Mouse (Mus musculus): ENCODE measurements around the gene Pomgnt1.

Gene Pomgnt1

DNA sequence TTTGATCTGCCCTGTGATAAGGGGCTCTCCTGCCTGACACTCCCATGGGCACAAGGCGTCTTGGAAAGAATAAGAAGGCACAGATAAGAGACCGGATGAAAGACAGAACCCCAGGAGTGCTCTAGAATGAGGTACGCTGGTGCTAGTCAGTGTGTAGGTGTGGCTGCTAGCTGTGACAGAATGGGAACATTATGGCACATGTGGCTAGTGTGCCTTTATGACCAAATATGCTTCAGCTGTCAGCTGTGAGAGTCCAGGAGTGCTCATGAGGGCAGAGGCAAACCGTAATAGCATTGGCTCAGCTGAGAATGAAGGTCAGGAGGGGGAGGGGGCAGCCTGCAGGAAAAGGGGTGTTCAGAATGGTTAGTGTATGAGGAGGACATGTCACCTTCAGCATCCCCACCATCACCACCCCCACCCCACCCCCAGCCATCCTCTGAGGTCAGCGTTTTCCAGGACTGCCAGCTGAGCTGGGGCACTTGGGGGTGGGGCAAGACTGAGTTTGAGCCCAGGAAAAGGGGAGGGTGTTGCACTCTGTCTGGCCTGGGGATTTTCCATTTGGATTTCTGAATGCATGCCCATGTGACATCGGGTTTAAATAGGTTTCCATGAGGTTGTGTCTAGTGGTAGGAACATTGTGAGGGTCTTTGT is 51.0 kb downstream of the Pomgnt1 start:
- peak; percentile 76 to 77 for DNase-seq

DNA sequence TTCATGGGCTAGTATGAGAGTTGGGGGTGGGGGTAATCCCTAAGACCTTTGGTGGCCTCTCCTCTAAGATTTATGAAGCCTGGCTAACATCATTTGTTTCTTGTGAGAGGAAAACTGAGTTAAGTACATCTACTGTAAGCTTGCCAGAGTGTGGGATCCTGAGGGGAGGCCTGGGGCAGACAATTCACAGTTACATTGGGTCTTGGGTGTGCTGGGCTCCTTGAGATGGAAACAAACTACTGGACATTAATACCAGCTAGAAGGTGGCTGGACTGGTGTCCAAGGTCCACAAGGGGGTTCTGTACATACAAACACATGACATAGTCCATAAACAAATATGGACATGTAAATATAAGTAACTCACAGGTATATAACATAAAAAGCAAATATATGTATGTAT is 51.5 kb downstream of the Pomgnt1 start:
- peak; percentile 28 to 53 for DNase-seq

DNA sequence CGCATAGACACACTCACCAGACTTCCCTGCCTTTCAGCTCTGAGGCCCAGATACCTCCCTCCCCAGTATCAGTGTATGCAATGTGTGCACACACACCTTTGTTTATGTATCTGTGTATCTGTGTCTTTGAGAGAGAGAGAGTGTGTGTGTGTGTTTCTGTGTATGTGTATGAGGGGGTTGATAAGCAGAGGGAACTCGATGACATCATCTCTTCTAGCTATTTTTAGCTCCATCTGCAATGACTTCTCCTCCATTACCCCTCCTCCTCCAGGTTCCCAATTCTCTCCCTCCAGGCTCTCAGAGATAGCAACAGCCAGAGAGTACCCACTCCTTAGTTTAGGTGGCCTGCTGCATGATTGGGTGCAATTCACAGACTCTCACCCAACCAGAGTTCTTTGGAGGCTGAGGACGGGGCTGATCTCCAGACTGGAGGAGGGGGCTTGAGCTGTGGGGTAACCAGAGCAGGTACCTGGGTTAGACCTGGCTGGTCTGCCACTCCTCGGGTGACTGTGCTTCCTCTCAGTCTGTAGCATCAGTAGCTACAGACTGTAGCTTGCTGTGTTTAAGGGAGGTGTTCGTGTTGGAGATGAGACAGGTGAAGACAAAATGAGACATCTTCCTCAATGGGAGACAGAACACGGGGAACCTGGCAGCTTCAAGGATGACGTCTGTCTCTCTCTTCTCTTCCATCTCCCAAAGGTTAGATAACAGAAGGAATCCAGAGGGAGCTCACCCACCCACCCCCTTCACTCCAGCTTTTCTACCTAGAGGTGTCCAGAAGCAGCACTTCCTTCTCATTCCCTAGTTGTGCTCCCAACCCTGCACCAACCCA is 52.3 kb downstream of the Pomgnt1 start:
- DNase-seq, result peak; percentile 68 to 79

DNA sequence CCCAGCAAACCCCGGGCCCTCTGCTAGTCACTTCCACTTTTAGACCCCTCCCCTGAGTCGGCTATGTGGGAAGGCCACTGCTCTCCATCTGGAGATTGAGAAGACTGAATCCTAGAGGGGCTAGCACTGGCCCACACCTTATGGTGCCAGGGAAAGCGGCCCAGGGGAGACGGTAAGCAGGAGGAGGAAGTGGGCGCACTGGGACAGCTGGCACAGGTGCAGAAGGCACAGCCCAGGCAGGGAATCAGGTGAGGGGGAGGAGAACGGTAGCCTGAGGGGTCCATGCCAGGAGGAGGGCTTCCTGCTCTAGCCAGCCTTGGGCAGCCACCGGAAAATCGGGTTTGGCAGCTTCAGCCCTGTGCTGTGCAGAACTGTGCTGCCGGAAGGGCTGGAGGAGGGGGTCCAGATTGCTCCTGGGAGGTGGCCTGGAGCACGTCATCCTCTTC is 52.9 kb downstream of the Pomgnt1 start:
- peak; percentile 98 to 99 for DNase-seq

DNA sequence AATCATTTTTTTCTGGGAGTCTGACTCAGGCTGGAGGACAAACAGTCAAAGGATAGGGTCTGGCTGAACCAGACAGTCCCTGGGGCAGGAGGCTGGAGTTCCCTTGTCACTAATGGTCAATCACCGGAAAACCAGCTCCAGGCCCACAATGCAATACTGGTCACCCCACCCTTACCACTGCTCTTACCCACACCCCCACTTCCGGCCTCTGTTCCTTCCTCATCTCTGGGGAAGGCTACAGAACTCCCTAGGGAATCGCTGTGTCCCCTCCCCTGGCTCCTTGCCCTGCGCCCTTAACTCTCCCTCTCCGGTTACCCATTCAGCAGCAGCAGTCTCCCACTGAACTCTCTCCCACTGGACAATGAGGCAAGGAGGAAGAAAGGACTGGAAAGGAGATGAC is 53.5 kb downstream of the Pomgnt1 start:
- DNase-seq, result peak; percentile 56 to 67

DNA sequence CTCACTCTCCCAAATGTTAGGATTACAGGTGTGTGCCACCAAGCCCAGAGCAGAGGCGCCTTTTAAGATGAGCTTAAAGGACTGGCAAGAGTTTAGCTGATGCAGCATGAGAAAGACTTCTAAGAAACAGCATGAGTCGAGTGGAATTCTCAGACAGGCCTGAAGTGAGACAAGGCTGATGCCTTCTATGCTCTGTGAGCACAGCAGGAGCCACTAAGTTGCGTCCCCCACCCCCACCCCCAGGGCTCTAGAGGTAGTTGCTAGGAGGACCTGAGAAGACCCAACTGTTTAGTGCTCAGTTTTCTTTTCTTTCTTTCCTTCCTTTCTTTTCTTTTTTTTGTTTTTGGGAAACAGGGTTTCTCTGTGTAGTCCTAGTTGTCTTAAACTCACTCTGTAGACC is 58.4 kb downstream of the Pomgnt1 start:
- no peak for DNase-seq

DNA sequence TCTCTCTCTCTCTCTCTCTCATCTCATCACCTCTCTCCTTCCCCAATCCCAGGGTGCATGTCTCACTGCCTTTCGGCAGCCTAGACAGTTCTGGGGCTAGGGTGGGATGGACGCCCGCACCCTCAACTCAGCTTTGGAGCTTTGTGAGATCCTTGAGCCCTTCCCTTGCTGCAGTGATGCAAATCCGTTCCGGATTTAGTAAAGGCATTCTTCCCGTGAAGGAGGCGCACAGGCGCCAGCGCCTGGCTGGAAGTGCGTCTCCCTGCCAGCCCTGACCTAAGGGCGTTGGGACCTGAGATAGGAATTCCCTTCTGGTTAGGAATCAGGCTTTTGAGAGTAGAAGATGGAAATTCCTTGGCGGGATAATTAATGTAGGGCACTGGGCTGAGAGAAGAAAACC is 59.1 kb downstream of the Pomgnt1 start:
- peak; percentile 72 to 77 for DNase-seq

DNA sequence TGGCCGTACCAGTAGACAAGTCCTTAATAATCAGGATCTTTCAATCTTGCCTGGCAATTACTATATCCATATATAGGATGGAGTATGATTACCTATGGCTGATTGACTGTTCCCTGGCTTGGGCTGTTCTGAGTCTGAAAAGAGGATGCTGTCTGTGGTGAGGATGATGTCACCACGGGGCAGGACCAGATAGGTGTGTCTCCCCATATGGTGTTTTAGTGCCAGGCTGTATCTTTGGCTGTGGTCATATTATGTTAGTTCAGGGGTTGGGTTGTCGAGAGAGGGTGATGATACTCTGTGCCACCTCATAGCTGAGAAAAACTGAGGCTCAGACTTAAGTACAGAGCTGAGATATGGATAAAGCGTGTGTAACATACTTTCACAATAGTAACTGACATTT is 61.4 kb downstream of the Pomgnt1 start:
- DNase-seq, result peak in 1 of 2 experiments; percentile 31

DNA sequence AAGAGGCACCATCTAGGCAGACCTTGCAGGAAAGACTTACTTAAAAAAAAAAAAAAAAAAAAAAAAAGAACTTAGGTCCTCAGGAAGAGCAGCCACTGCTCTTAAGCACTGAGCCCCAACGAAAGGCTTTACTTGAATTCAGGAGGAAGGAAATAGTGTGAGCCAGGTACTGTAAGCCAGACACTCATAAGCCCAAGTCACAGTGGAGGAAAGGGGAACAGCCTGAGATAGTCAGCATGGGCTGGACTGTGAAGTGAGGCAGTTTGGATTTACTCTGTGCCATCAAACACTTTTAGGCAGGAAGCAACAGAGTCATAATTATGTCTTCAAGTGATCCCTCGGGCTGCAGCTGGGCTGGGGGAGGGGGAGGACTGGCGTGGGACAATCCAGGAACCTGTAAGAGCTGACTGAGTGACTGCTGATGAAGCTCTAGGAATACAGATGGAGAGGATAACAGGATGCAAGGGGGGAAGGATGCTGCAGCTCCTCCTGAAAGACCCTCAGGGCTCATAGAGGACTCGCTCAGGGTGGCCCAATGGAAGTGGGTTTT is 68.7 kb downstream of the Pomgnt1 start:
- no peak for DNase-seq

DNA sequence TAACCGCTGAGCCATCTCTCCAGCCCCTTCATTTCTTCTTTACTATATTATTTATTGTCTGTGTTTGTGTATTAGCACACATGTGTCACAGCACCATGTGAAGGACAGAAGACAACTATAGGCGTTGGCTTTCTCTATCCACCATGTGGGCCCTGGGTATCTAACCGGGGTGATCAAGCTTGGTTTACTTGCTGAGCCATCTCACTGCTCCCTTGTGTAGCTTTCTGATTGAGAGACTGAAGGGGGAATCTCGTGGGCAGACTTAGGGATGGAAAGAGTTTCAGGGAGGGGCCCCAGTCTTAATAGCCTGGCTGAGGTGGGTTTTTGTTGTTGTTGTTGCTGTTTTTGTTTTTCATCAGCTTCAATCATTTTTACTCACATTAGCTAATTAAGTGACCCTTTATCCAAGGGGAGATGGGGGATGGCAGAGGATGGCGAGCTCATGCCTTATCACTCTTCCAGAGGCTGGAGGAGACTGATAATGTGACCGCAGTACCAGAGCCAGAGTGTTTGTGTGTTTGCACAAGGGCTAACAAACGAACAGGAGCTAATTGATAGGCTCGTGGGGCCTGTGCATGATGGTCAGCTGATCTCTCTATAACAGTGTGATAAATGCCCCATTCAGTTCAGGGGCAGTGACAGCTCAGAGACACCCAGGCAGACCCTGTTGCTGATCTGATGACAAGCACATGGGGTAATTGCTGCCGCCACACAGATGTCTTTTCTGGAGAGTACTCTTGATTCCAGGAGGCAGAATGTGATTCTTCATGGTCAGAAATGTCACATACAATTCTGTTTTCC is 70.1 kb downstream of the Pomgnt1 start:
- DNase-seq, result no peak

DNA sequence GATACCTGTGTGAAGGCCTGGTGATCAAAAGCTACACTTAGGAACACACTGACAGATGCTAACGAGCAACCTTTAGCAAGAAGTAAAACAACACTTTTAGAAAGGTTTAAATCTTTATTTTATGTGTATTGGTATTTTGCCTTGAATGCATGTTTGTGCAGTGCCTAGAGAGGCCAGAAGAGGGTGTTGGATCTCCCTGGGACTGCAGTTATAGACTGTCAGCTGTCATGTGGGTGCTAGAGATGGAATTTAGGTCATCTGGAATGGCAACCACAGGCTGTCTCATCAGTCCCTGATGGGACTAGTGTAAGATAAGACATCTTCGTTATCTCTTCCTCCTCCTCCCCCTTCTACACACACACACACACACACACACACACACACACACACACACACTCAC is 74.8 kb downstream of the Pomgnt1 start:
- DNase-seq, result peak; percentile 33 to 47

DNA sequence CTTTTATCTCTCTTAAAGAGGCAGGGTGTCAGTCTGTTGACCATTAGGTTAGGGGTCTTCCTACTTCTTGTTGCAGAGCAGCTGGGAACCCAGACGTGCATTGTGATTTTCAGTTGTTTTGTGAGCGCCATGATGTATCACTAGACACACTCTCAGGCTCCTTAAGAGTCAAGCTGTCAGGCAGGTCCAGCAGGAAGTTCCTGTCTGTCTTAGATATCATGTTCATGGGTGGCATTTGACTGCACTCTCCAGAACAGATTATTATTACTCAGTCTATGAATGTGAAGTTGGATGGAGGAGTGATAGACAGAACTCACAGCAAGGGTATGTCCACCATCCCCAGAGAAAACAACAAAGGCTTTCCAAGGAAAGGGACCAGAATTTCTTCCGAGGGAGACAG is 80.8 kb downstream of the Pomgnt1 start:
- no peak for DNase-seq

DNA sequence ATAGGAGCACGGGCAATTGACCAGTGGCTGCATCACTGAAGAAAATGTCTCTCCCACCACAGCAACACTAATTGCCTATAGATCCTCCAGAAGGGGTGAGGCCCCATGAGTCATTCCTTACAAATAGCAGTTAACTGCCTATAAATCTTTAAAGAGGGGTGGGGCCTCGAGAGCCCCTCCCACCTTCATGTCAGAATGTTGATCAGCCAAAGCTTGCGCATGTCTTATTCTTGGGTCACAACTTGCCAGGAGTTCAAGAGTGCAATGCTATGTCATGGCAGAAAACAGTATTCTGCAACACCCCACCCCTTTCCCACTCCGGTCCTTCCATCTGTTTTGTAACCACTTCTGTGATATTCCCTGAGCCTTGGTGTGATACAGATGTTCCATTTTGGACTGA is 82.9 kb downstream of the Pomgnt1 start:
- no peak for DNase-seq

DNA sequence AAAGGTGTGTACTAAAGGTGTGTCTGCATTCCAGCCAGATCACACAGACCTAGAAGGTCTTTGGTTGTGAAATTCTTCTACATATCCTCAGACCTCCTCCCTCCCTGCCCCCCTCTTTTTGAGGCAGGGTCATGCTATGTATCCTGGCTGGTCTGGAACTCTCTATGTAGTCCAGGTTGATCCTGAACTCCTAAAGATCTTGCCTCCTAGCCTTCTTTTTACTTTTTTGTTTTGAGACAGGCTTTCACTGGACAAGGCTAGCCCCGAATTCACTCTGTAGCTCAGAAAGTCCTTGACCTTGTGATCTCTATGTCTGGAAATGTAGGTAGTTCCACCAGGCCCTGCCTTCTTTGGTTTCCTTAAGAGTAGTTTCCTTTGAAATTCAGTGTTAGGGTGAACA is 85.3 kb downstream of the Pomgnt1 start:
- DNase-seq, result no peak

Measured in cerebellum, postnatal 36 days (tissue).